Mouse (Mus musculus): ENCODE data around the gene Mllt3. TPM values are rescaled to one million over a fixed set of nuclear protein-coding genes. Genes with fewer than 3 reads are reported as not detected.

The Mllt3 gene
- polyA plus RNA-seq, 1 experiment from 2014 or later = 89.3 TPM

DNA sequence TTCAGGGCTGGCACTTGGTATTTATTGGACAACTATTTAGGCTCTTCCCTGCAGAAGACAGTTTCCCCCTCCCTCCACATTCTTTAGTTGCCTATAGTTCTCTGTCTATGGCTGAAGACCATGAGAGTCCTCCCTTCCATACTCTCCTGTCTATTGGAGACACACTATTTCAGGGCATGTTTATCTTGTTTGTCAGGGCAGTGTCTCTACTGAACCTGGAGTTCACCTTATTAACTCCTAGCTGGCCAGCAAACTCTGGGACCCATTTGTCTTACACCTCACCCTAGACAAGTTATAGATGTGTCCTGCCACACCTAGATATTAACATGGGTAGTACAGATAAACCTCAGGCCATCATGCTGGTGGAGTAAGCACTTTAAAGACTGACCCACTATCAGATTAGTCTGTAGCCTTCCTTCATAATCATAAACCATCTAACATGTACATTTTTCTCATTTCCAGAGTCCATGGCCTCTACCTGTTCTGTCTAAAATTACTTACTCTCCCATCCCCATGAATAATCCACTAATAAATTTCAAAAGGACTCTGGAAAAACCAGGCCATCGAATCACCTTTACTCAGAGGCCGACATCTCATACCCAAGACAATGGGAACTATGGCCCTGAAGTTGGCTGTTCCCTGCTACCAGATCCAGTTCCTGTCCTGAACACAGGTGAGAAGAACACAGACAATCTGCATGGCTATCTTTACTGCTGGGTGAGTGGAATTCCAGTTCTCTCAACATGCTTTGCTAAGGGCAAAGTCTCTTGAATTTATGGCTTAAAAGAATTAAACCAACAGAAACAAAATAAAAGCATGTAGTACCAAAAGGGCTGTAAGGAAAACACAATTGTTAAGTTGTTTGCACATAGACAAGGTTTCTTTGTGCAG, 195.4 kb downstream of the Mllt3 start:
- 92% methylated on average over 2 of the region's 2 CpGs for WGBS
- ATAC-seq (ENCODE audit: insufficient number of reproducible peaks, insufficient read depth, low FRiP score, low TSS enrichment, low read depth) = no peak
- no peak overlapping the region for H3K9ac ChIP-seq

GRCm38 (mm10) chr4:87836257-87836656, 196.9 kb downstream of the Mllt3 start:
- 83% methylated on average over 5 of the region's 5 CpGs for WGBS
- Histone ChIP-seq H3K9me3 (no peaks in the 10 kb centered on the region), H3K36me3 (peaks cover 24% of the 10 kb centered on the region), H3K9ac (no peak overlapping the region), H3K27me3 (no peaks in the 10 kb centered on the region), H3K4me2 (no peak overlapping the region), H3K27ac (no peak overlapping the region), H3K4me1 (0 out of 2 replicates have a peak, but pooled peaks cover 5% of the 10 kb centered on the region), H3K4me3 (no peak overlapping the region)
- no peak for ATAC-seq (ENCODE audit: insufficient number of reproducible peaks, insufficient read depth, low FRiP score, low TSS enrichment, low read depth)

More for the DNA sequence above, 195.4 kb downstream of the Mllt3 start:
- Histone ChIP-seq H3K4me3 (no peak overlapping the region), H3K27ac (no peak overlapping the region), H3K4me2 (no peak overlapping the region), H3K27me3 (no peaks in the 10 kb centered on the region), H3K9me3 (no peaks in the 10 kb centered on the region), H3K36me3 (peaks cover 24% of the 10 kb centered on the region), H3K4me1 (0 out of 2 replicates have a peak, but pooled peaks cover 5% of the 10 kb centered on the region)

DNA sequence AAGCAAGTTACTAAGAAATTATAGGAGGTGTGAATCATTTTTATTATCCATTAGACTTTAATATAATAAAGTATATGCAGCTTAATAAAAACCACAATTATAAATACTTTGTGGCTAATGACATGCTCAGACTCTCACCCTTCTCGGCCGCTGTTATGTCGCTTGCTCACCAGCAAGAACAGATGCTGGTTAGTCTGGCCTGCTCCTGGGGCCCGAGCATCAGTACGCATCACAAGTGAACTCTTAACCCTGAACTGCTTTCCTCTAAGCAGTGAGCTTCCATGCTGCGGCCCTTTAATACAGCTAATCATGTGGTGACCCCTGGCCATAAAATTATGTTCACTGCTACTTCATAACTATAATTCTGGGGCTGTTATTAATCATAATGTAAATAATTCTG, 198.0 kb downstream of the Mllt3 start:
- peaks cover 16% of the 10 kb centered on the region; the same call in 1 of the 2 replicates for H3K36me3 ChIP-seq
- no peak overlapping the region for H3K27ac ChIP-seq
- no peak for ATAC-seq (ENCODE audit: insufficient number of reproducible peaks, insufficient read depth, low FRiP score, low TSS enrichment, low read depth)
- H3K9me3 ChIP-seq = no peaks in the 10 kb centered on the region
- WGBS = 55% methylated on average over 6 of the region's 6 CpGs
- no peak overlapping the region for H3K4me3 ChIP-seq
- H3K4me2 ChIP-seq = no peak overlapping the region
- no peak overlapping the region for H3K9ac ChIP-seq
- no peaks in the 10 kb centered on the region for H3K27me3 ChIP-seq
- 0 out of 2 replicates have a peak, but pooled peaks cover 5% of the 10 kb centered on the region for H3K4me1 ChIP-seq

DNA sequence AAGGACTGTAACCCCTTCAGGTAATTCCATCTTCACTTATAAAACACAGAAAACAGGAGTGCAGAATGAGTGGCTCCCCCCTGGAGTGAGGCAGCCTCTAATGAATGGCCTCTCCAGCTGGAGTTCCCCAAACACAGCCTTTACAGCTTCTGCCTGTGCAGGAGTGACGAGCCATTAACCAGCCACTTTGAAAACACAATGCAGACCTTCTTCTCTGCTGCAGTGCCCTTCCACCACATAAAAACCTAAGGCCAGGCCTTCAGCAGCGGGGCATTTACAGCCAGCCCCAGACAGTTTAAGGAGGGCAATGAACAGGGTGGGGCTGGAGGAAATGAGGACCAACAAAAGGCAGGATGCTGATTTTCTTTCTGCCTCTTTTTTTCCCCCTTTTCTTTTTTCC, 198.9 kb downstream of the Mllt3 start:
- ATAC-seq (ENCODE audit: insufficient number of reproducible peaks, insufficient read depth, low FRiP score, low TSS enrichment, low read depth) = no peak
- Histone ChIP-seq H3K4me3 (no peak overlapping the region), H3K9ac (no peak overlapping the region), H3K27ac (no peak overlapping the region; the same call in 1 of the 2 replicates), H3K36me3 (peaks cover 11% of the 10 kb centered on the region; the same call in 1 of the 2 replicates), H3K27me3 (no peaks in the 10 kb centered on the region), H3K4me2 (no peak overlapping the region), H3K4me1 (0 out of 2 replicates have a peak, but pooled peaks cover 5% of the 10 kb centered on the region), H3K9me3 (no peaks in the 10 kb centered on the region)
- WGBS = 45% methylated on average over 2 of the region's 2 CpGs

DNA sequence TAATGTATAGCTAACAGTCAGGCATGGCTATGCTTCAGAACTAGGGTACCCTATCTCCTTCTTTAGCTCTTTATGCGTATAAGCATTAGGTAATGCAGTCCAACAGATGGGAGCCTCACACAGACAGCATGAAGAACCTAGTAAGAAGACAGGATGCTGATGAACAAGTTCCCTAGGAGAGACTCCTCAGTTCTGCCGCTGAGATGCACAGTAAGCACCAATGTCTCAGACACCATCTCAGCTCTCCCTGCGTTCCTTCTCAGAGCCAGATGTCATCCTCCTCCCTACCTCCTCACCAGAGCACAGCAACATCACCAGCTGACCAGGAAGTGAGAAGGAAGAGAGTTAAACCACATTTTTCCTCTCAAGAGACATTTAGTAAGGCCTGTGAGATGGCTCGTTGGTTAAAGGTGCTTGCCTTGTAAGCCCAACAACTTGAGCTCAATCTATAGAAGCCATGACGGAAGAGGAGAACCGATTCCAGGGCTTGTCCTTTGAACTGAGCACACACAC, 202.3 kb downstream of the Mllt3 start:
- H3K27ac ChIP-seq = no peak overlapping the region
- no peak overlapping the region for H3K4me2 ChIP-seq
- no peaks in the 10 kb centered on the region for H3K9me3 ChIP-seq
- H3K36me3 ChIP-seq = peaks cover 11% of the 10 kb centered on the region; the same call in 1 of the 2 replicates
- no peaks in the 10 kb centered on the region for H3K27me3 ChIP-seq
- no peak overlapping the region for H3K9ac ChIP-seq
- no peak overlapping the region for H3K4me3 ChIP-seq
- WGBS = 86% methylated on average over 6 of the region's 6 CpGs
- H3K4me1 ChIP-seq = 0 out of 2 replicates have a peak, but pooled peaks cover 5% of the 10 kb centered on the region
- ATAC-seq (ENCODE audit: insufficient number of reproducible peaks, insufficient read depth, low FRiP score, low TSS enrichment, low read depth) = no peak

GRCm38 (mm10) chr4:87829426-87830063, 203.6 kb downstream of the Mllt3 start:
- Histone ChIP-seq H3K27ac (no peak overlapping the region), H3K4me1 (0 out of 2 replicates have a peak, but pooled peaks cover 3% of the 10 kb centered on the region), H3K9ac (no peak overlapping the region), H3K36me3 (peaks cover 11% of the 10 kb centered on the region; the same call in 1 of the 2 replicates), H3K4me3 (no peak overlapping the region), H3K9me3 (no peaks in the 10 kb centered on the region), H3K27me3 (no peaks in the 10 kb centered on the region), H3K4me2 (no peak overlapping the region)
- 81% methylated on average over 5 of the region's 5 CpGs for WGBS
- ATAC-seq (ENCODE audit: insufficient number of reproducible peaks, insufficient read depth, low FRiP score, low TSS enrichment, low read depth) = no peak

DNA sequence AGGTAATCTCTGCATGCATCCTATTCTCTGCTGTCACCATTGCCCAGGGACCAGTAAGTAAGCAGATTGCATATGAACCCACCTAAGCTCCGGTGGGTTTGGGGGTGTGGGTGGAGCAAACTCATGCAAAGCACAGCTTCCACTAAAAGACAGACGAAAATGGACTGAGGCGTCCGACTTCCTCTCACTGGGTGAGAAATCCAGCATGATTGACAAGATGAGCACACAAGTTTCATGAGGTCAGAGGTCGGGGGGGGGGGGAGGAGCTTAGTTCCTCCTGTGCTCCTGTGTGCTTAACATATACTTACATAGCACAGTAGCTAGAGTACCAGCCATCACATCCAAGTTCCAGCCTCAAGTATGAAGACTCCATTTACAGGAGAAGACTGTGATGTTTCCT, 206.8 kb downstream of the Mllt3 start:
- WGBS = 68% methylated on average over 5 of the region's 5 CpGs
- no peaks in the 10 kb centered on the region for H3K27me3 ChIP-seq
- H3K4me1 ChIP-seq = no peaks in the 10 kb centered on the region
- no peak overlapping the region for H3K4me3 ChIP-seq
- no peaks in the 10 kb centered on the region for H3K9me3 ChIP-seq
- no peak overlapping the region for H3K27ac ChIP-seq
- H3K4me2 ChIP-seq = no peak overlapping the region
- H3K36me3 ChIP-seq = peaks cover 9% of the 10 kb centered on the region; the same call in 1 of the 2 replicates
- H3K9ac ChIP-seq = no peak overlapping the region
- ATAC-seq (ENCODE audit: insufficient number of reproducible peaks, insufficient read depth, low FRiP score, low TSS enrichment, low read depth) = no peak

DNA sequence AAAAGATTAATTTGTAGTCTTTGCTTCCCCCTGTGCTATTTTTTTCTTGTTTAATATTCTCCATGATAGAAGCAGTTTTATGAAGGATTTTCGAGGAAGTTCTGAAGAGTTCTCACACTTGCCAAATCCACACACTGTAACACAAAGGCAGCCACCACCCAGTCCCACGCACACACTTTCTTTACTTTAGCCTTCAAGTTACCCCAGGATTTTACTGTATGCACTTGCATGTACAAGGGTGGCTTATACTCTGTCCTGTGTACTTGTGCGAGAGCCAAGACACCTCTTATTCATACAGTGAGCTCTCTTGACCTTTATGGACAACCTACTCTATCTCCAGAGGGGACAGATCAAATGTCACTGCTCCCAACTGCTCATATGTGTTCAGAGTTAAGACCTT, 209.5 kb downstream of the Mllt3 start:
- peaks cover 7% of the 10 kb centered on the region; the same call in 1 of the 2 replicates for H3K4me1 ChIP-seq
- peaks cover 9% of the 10 kb centered on the region; the same call in 1 of the 2 replicates for H3K36me3 ChIP-seq
- H3K9ac ChIP-seq = no peak overlapping the region
- no peaks in the 10 kb centered on the region for H3K9me3 ChIP-seq
- H3K27ac ChIP-seq = 0 out of 2 replicates have a peak overlapping the region, but pooled peaks have one; percentile 8
- WGBS = 80% methylated on average over 3 of the region's 3 CpGs
- no peaks in the 10 kb centered on the region for H3K27me3 ChIP-seq
- H3K4me3 ChIP-seq = no peak overlapping the region
- no peak for ATAC-seq (ENCODE audit: insufficient number of reproducible peaks, insufficient read depth, low FRiP score, low TSS enrichment, low read depth)
- H3K4me2 ChIP-seq = no peak overlapping the region

DNA sequence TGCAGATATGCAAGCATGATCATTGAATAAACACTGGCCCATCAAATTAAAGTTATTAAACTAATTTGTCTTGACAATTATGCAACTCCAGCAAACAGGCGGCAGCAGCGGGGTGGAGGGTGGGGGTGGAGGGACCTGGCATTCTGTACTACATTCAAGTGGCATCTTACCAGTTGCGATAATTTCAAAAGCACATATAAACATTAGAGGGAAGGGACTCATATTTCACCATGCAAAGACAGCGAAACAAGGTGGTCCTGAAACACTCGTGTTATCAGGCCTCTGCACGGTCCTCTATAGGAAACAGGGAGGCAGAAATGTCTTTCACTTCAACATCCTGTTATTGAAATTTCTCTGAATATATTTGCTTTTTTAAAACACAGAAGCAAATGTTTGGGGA, 210.0 kb downstream of the Mllt3 start:
- WGBS = 77% methylated on average over 6 of the region's 6 CpGs

GRCm38 (mm10) chr4:87820911-87821310, 212.3 kb downstream of the Mllt3 start:
- H3K4me1 ChIP-seq = peaks cover 7% of the 10 kb centered on the region; the same call in 1 of the 2 replicates
- no peaks in the 10 kb centered on the region for H3K27me3 ChIP-seq
- ATAC-seq (ENCODE audit: insufficient number of reproducible peaks, insufficient read depth, low FRiP score, low TSS enrichment, low read depth) = no peak
- H3K27ac ChIP-seq = no peak overlapping the region
- H3K9ac ChIP-seq = no peak overlapping the region
- no peak overlapping the region for H3K4me3 ChIP-seq
- peaks cover 9% of the 10 kb centered on the region; the same call in 1 of the 2 replicates for H3K36me3 ChIP-seq
- no peak overlapping the region for H3K4me2 ChIP-seq
- H3K9me3 ChIP-seq = no peaks in the 10 kb centered on the region
- 79% methylated on average over 3 of the region's 3 CpGs for WGBS

More for the DNA sequence above, 210.0 kb downstream of the Mllt3 start:
- no peaks in the 10 kb centered on the region for H3K27me3 ChIP-seq
- no peaks in the 10 kb centered on the region for H3K9me3 ChIP-seq
- H3K4me1 ChIP-seq = peaks cover 7% of the 10 kb centered on the region; the same call in 1 of the 2 replicates
- H3K9ac ChIP-seq = no peak overlapping the region
- peaks cover 9% of the 10 kb centered on the region; the same call in 1 of the 2 replicates for H3K36me3 ChIP-seq
- no peak for ATAC-seq (ENCODE audit: insufficient number of reproducible peaks, insufficient read depth, low FRiP score, low TSS enrichment, low read depth)
- H3K4me3 ChIP-seq = no peak overlapping the region
- no peak overlapping the region for H3K27ac ChIP-seq
- H3K4me2 ChIP-seq = no peak overlapping the region

- H3K4me2 ChIP-seq = no peak overlapping the region
- WGBS = 45% methylated on average over 9 of the region's 9 CpGs
- no peak for ATAC-seq (ENCODE audit: insufficient number of reproducible peaks, insufficient read depth, low FRiP score, low TSS enrichment, low read depth)
These were observed 214.0 kb downstream of the Mllt3 start for GRCm38 (mm10) chr4:87819182-87819581.

More at GRCm38 (mm10) chr4:87819182-87819581, 214.0 kb downstream of the Mllt3 start:
- Histone ChIP-seq H3K27me3 (no peaks in the 10 kb centered on the region), H3K9me3 (no peaks in the 10 kb centered on the region), H3K9ac (no peak overlapping the region), H3K4me3 (no peak overlapping the region), H3K36me3 (peaks cover 9% of the 10 kb centered on the region; the same call in 1 of the 2 replicates), H3K27ac (no peak overlapping the region), H3K4me1 (peaks cover 7% of the 10 kb centered on the region; the same call in 1 of the 2 replicates)

Data from embryonic facial prominence, embryonic 13.5 days (tissue).